Mouse (Mus musculus) hindbrain, embryonic 12.5 days (tissue): ENCODE data around the gene Plxdc1. TPM values are rescaled to one million over a fixed set of nuclear protein-coding genes. Genes with fewer than 3 reads are reported as not detected.
"Not testable (repeated sequence)": the region's sequence is repeated elsewhere in the genome, so short reads cannot be mapped to it uniquely, and the experiment has no call there.

Source experiments
- ATAC-seq: fragments of 200-750 bp; cut with Nextera tagmentation; 2 replicates; pipeline ENCODE4 v1.8.0; 2017; ENCODE audit warnings: moderate TSS enrichment; ENCODE audit not compliant: low FRiP score
- H3K27ac ChIP-seq: fragments of 300-500 bp; sonication (generic); 2 replicates; pipeline ENCODE4 v1.5.1; 2016; ENCODE audit warnings: mild to moderate bottlenecking
- H3K27me3 ChIP-seq: fragments of 300-500 bp; sonication (generic); 2 replicates; pipeline ENCODE4 v1.6.1; 2016; ENCODE audit warnings: mild to moderate bottlenecking
- H3K36me3 ChIP-seq: fragments of 300-500 bp; sonication (generic); 2 replicates; pipeline ENCODE4 v1.6.1; 2016; ENCODE audit warnings: mild to moderate bottlenecking
- H3K4me1 ChIP-seq: fragments of 300-500 bp; sonication (generic); 2 replicates; pipeline ENCODE4 v1.6.1; 2016
- H3K4me2 ChIP-seq: fragments of 300-500 bp; sonication (generic); replicated peaks from 2 replicates; pipeline ENCODE4 v1.6.1; 2016; ENCODE audit warnings: mild to moderate bottlenecking
- H3K4me3 ChIP-seq: fragments of 300-500 bp; sonication (generic); 2 replicates; pipeline ENCODE4 v1.5.1; 2016; ENCODE audit warnings: mild to moderate bottlenecking
- H3K9ac ChIP-seq: fragments of 300-500 bp; sonication (generic); 2 replicates; pipeline ENCODE4 v1.6.1; 2016; ENCODE audit warnings: mild to moderate bottlenecking, moderate library complexity
- H3K9me3 ChIP-seq: fragments of 300-500 bp; sonication (generic); replicated peaks from 2 replicates; pipeline ENCODE4 v1.6.1; 2016; ENCODE audit warnings: mild to moderate bottlenecking
- WGBS: fragments of 180-500 bp; shearing (Covaris S2); methylation state at CpG from one replicate; pipeline ENCODE4 v1.1.7; 2016; 5-methylcytosine and 5-hydroxymethylcytosine counted together
- polyA plus RNA-seq: library from polyadenylated mRNA; unstranded; fragments of >200 nt; fragmentation: Nextera tagmentation; extraction: Ambion mirVana; gene quantifications from 2 replicates; pipeline ENCODE4 v1.2.1, GENCODE M21; 2016

Plxdc1 gene
- polyA plus RNA-seq, 1 experiment from 2014 or later: 0.26 TPM

DNA sequence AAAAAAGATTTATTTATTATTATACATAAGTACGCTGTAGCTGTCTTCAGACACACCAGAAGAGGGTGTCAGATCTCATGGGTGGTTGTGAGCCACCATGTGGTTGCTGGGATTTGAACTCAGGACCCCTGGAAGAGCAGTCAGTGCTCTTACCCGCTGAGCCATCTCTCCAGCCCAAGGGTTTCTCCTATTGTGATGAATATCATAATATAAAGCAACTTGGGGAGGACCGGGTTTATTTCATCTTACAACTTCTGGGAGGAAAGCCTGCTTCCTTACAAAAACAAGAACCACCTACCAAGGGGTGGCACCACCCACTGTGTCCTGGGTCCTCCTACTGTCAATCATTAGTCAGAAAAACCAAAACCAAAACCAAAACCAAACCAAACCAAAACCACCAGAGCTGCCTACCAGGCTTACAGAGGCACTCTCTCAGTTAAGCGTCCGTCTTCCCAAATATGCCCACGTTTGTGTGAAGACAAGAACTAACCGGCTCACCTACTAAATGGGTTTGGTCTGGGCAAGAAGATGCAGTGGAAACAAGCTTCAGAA, 40.4 kb downstream of the Plxdc1 start:
- 92% methylated on average over 7 of the region's 7 CpGs for WGBS
- not testable (repeated sequence) for H3K27ac ChIP-seq, H3K4me2 ChIP-seq, H3K9me3 ChIP-seq, H3K27me3 ChIP-seq, H3K4me3 ChIP-seq, H3K9ac ChIP-seq, H3K36me3 ChIP-seq, ATAC-seq
- H3K4me1 ChIP-seq: peaks cover 12% of the 10 kb centered on the region

DNA sequence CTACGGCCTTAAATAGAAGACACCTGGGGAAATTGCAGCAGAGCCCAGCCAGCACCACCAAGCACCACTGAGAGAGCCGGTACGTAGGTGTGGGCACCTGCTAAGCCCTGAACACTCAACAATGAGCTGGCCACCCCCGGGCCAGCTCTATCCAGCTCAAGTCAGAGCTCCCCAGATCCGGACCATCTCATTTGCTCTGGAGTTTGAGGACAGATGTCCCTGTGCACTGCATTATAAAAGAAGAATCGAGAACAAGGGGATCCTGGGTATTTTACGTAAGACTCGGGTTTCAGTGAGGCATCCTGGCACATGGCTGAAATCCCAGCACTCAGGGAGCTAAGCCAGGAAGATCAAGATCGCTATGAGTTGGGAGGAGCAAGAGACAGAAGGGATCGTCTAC, 41.2 kb downstream of the Plxdc1 start:
- Histone ChIP-seq H3K9ac (no peak overlapping the region), H3K4me1 (peaks cover 5% of the 10 kb centered on the region), H3K36me3 (no peaks in the 10 kb centered on the region), H3K27ac (no peak overlapping the region), H3K27me3 (no peaks in the 10 kb centered on the region), H3K4me3 (no peak overlapping the region), H3K4me2 (no peak overlapping the region), H3K9me3 (no peaks in the 10 kb centered on the region)
- 87% methylated on average over 10 of the region's 10 CpGs for WGBS
- no peak for ATAC-seq

- H3K4me1 ChIP-seq: no peaks in the 10 kb centered on the region
- H3K4me3 ChIP-seq: no peak overlapping the region
- H3K27me3 ChIP-seq: no peaks in the 10 kb centered on the region
- no peak overlapping the region for H3K9ac ChIP-seq
- H3K9me3 ChIP-seq: no peaks in the 10 kb centered on the region
- H3K36me3 ChIP-seq: no peaks in the 10 kb centered on the region
- 83% methylated on average over 5 of the region's 5 CpGs for WGBS
- H3K4me2 ChIP-seq: no peak overlapping the region
- H3K27ac ChIP-seq: no peak overlapping the region
- no peak for ATAC-seq
These were observed 43.0 kb downstream of the Plxdc1 start for GRCm38 (mm10) chr11:97943256-97943655.

GRCm38 (mm10) chr11:97942420-97943111, 43.7 kb downstream of the Plxdc1 start:
- Histone ChIP-seq H3K4me2 (no peak overlapping the region), H3K27me3 (no peaks in the 10 kb centered on the region), H3K27ac (no peak overlapping the region), H3K9me3 (no peaks in the 10 kb centered on the region), H3K36me3 (no peaks in the 10 kb centered on the region), H3K4me3 (no peak overlapping the region), H3K9ac (no peak overlapping the region), H3K4me1 (no peaks in the 10 kb centered on the region)
- ATAC-seq: no peak
- 85% methylated on average over 15 of the region's 15 CpGs for WGBS

DNA sequence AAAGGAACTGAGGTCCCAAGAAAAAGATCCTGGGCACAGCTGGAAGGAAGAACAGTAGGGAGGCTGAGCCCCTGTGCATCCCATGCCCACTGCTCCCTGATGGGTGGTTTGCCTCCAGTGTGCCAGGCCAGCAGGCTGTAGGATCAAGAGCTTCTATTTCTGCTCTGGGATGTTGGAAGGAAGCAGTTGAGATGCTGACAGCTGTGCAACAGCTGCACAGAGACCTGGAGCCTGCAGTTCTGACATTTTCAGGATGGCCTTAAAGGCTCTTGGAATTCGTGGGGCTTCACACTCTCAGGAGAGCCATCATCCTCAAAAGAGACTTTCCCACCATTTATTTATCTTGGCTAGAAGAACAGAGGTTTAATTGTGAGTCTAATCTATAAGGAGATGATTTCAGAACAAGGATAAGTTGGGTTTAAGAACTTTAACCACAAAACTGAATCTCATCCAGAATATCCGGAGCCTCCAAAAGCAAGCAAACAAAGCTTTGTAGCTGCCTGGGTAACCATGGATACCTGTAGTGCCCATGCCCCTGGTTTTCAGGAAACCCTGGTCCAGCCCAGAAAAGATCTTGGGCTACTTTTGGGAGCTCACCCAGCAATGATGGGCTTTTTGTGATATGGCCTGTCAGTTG, 48.7 kb downstream of the Plxdc1 start:
- no peak overlapping the region for H3K4me2 ChIP-seq
- no peak for ATAC-seq
- WGBS: 73% methylated on average over 2 of the region's 2 CpGs
- no peaks in the 10 kb centered on the region for H3K4me1 ChIP-seq
- H3K4me3 ChIP-seq: no peak overlapping the region
- H3K27ac ChIP-seq: no peak overlapping the region
- no peaks in the 10 kb centered on the region for H3K27me3 ChIP-seq
- H3K36me3 ChIP-seq: no peaks in the 10 kb centered on the region
- H3K9ac ChIP-seq: no peak overlapping the region
- no peaks in the 10 kb centered on the region for H3K9me3 ChIP-seq

- Histone ChIP-seq H3K9ac (no peak overlapping the region), H3K27ac (no peak overlapping the region), H3K9me3 (no peaks in the 10 kb centered on the region), H3K4me3 (no peak overlapping the region), H3K27me3 (no peaks in the 10 kb centered on the region), H3K36me3 (no peaks in the 10 kb centered on the region), H3K4me1 (no peaks in the 10 kb centered on the region), H3K4me2 (no peak overlapping the region)
- no peak for ATAC-seq
- WGBS: 34% methylated on average over 3 of the region's 3 CpGs
These were observed 49.5 kb downstream of the Plxdc1 start for GRCm38 (mm10) chr11:97936758-97937157.

GRCm38 (mm10) chr11:97935913-97936575, 50.2 kb downstream of the Plxdc1 start:
- ATAC-seq: no peak
- Histone ChIP-seq H3K36me3 (no peaks in the 10 kb centered on the region), H3K4me2 (no peak overlapping the region), H3K9ac (no peak overlapping the region), H3K27ac (no peak overlapping the region), H3K4me3 (no peak overlapping the region), H3K9me3 (no peaks in the 10 kb centered on the region), H3K4me1 (no peaks in the 10 kb centered on the region), H3K27me3 (no peaks in the 10 kb centered on the region)
- 64% methylated on average over 4 of the region's 4 CpGs for WGBS

- ATAC-seq: no peak
- H3K27me3 ChIP-seq: no peaks in the 10 kb centered on the region
These were observed 52.7 kb downstream of the Plxdc1 start for GRCm38 (mm10) chr11:97933553-97933952.

GRCm38 (mm10) chr11:97928905-97929304, 57.3 kb downstream of the Plxdc1 start:
- ATAC-seq: no peak
- Histone ChIP-seq H3K36me3 (no peaks in the 10 kb centered on the region), H3K4me1 (no peaks in the 10 kb centered on the region), H3K9me3 (no peaks in the 10 kb centered on the region), H3K27me3 (no peaks in the 10 kb centered on the region), H3K4me2 (no peak overlapping the region), H3K9ac (no peak overlapping the region), H3K4me3 (no peak overlapping the region), H3K27ac (no peak overlapping the region)
- WGBS: 65% methylated on average over 4 of the region's 4 CpGs

More at GRCm38 (mm10) chr11:97933553-97933952, 52.7 kb downstream of the Plxdc1 start:
- H3K9ac ChIP-seq: no peak overlapping the region; the same call in 1 of the 2 replicates
- no peaks in the 10 kb centered on the region for H3K9me3 ChIP-seq
- H3K4me3 ChIP-seq: no peak overlapping the region
- no peak overlapping the region for H3K4me2 ChIP-seq
- 65% methylated on average over 1 of the region's 1 CpGs for WGBS
- no peaks in the 10 kb centered on the region for H3K4me1 ChIP-seq
- H3K27ac ChIP-seq: no peak overlapping the region
- no peaks in the 10 kb centered on the region for H3K36me3 ChIP-seq

DNA sequence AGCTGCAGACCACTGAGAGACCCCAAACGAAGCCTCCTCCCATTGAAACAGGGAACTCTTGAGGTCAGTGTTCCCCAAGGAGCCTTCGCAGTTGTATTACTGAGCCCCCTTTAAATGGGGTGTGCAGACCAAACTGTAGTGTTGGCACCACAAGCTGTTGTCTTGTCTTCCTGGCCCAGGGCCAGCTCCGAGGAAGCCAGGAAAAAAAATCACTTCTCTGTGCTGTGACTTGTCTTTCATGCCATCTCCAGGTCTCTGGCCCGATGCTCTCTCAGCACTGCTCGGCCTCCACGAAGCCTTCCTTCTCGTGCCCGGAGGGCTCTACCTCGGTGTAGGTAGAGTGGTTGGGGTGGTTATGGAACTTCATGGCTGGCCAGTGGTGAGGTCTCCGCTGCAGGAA, 62.0 kb downstream of the Plxdc1 start:
- no peaks in the 10 kb centered on the region for H3K9me3 ChIP-seq
- no peak overlapping the region for H3K9ac ChIP-seq
- WGBS: 88% methylated on average over 10 of the region's 10 CpGs
- no peak overlapping the region for H3K4me2 ChIP-seq
- H3K36me3 ChIP-seq: no peaks in the 10 kb centered on the region
- no peaks in the 10 kb centered on the region for H3K27me3 ChIP-seq
- no peaks in the 10 kb centered on the region for H3K4me1 ChIP-seq
- ATAC-seq: no peak
- no peak overlapping the region for H3K4me3 ChIP-seq
- H3K27ac ChIP-seq: no peak overlapping the region

GRCm38 (mm10) chr11:97923639-97924038, 62.6 kb downstream of the Plxdc1 start:
- H3K4me1 ChIP-seq: no peaks in the 10 kb centered on the region
- no peaks in the 10 kb centered on the region for H3K27me3 ChIP-seq
- H3K27ac ChIP-seq: no peak overlapping the region
- H3K4me2 ChIP-seq: no peak overlapping the region
- H3K36me3 ChIP-seq: no peaks in the 10 kb centered on the region
- WGBS: 84% methylated on average over 9 of the region's 9 CpGs
- no peaks in the 10 kb centered on the region for H3K9me3 ChIP-seq
- H3K9ac ChIP-seq: no peak overlapping the region
- ATAC-seq: no peak
- no peak overlapping the region for H3K4me3 ChIP-seq

GRCm38 (mm10) chr11:97915974-97916503, 70.2 kb downstream of the Plxdc1 start:
- H3K27me3 ChIP-seq: no peaks in the 10 kb centered on the region
- no peak overlapping the region for H3K27ac ChIP-seq
- H3K36me3 ChIP-seq: no peaks in the 10 kb centered on the region
- no peak overlapping the region for H3K4me2 ChIP-seq
- no peak for ATAC-seq
- no peaks in the 10 kb centered on the region for H3K9me3 ChIP-seq
- H3K4me1 ChIP-seq: peaks cover 8% of the 10 kb centered on the region; the same call in 1 of the 2 replicates
- no peak overlapping the region for H3K9ac ChIP-seq
- WGBS: 88% methylated on average over 6 of the region's 6 CpGs
- H3K4me3 ChIP-seq: no peak overlapping the region
